Mouse (Mus musculus): ENCODE data around the gene Chd6. TPM values are rescaled to one million over a fixed set of nuclear protein-coding genes. Genes with fewer than 3 reads are reported as not detected.

The Chd6 gene
- total RNA-seq, 1 experiment from 2014 or later = 69.0 TPM

- no peak for ATAC-seq (replicated peaks in 1 of 2; ENCODE audit: insufficient read depth in 1 of 2, low FRiP score in 2 of 2, low TSS enrichment in 1 of 2, low read depth in 1 of 2, poor library complexity in 2 of 2, severe bottlenecking in 2 of 2)
These were observed 18.0 kb downstream of the Chd6 start for GRCm38 (mm10) chr2:161090746-161091405.

- peak; percentile 77 to 83 for ATAC-seq (replicated peaks in 1 of 2; ENCODE audit: insufficient read depth in 1 of 2, low FRiP score in 2 of 2, low TSS enrichment in 1 of 2, low read depth in 1 of 2, poor library complexity in 2 of 2, severe bottlenecking in 2 of 2)
These were observed 18.7 kb downstream of the Chd6 start for GRCm38 (mm10) chr2:161090200-161090599.

- ATAC-seq (replicated peaks in 1 of 2; ENCODE audit: insufficient read depth in 1 of 2, low FRiP score in 2 of 2, low TSS enrichment in 1 of 2, low read depth in 1 of 2, poor library complexity in 2 of 2, severe bottlenecking in 2 of 2) = no peak
These were observed 30.3 kb downstream of the Chd6 start for GRCm38 (mm10) chr2:161078590-161078989.

GRCm38 (mm10) chr2:161076262-161076661 is 32.6 kb downstream of the Chd6 start:
- ATAC-seq (replicated peaks in 1 of 2; ENCODE audit: insufficient read depth in 1 of 2, low FRiP score in 2 of 2, low TSS enrichment in 1 of 2, low read depth in 1 of 2, poor library complexity in 2 of 2, severe bottlenecking in 2 of 2) = no peak

GRCm38 (mm10) chr2:161075553-161075952 is 33.3 kb downstream of the Chd6 start:
- ATAC-seq (replicated peaks in 1 of 2; ENCODE audit: insufficient read depth in 1 of 2, low FRiP score in 2 of 2, low TSS enrichment in 1 of 2, low read depth in 1 of 2, poor library complexity in 2 of 2, severe bottlenecking in 2 of 2) = no peak

GRCm38 (mm10) chr2:161066097-161066759 is 42.6 kb downstream of the Chd6 start:
- ATAC-seq (replicated peaks in 1 of 2; ENCODE audit: insufficient read depth in 1 of 2, low FRiP score in 2 of 2, low TSS enrichment in 1 of 2, low read depth in 1 of 2, poor library complexity in 2 of 2, severe bottlenecking in 2 of 2) = peak; percentile 46 to 56; a peak in 2 of 4 replicates

GRCm38 (mm10) chr2:161065594-161065993 is 43.3 kb downstream of the Chd6 start:
- ATAC-seq (replicated peaks in 1 of 2; ENCODE audit: insufficient read depth in 1 of 2, low FRiP score in 2 of 2, low TSS enrichment in 1 of 2, low read depth in 1 of 2, poor library complexity in 2 of 2, severe bottlenecking in 2 of 2) = no peak

- no peak for ATAC-seq (replicated peaks in 1 of 2; ENCODE audit: insufficient read depth in 1 of 2, low FRiP score in 2 of 2, low TSS enrichment in 1 of 2, low read depth in 1 of 2, poor library complexity in 2 of 2, severe bottlenecking in 2 of 2)
These were observed 44.0 kb downstream of the Chd6 start for GRCm38 (mm10) chr2:161064836-161065235.

GRCm38 (mm10) chr2:161058841-161059240 is 50.0 kb downstream of the Chd6 start:
- no peak for ATAC-seq (replicated peaks in 1 of 2; ENCODE audit: insufficient read depth in 1 of 2, low FRiP score in 2 of 2, low TSS enrichment in 1 of 2, low read depth in 1 of 2, poor library complexity in 2 of 2, severe bottlenecking in 2 of 2)

GRCm38 (mm10) chr2:161053765-161054164 is 55.1 kb downstream of the Chd6 start:
- peak; percentile 47 to 73 for ATAC-seq (replicated peaks in 1 of 2; ENCODE audit: insufficient read depth in 1 of 2, low FRiP score in 2 of 2, low TSS enrichment in 1 of 2, low read depth in 1 of 2, poor library complexity in 2 of 2, severe bottlenecking in 2 of 2)

GRCm38 (mm10) chr2:161052175-161052574 is 56.7 kb downstream of the Chd6 start:
- no peak for ATAC-seq (replicated peaks in 1 of 2; ENCODE audit: insufficient read depth in 1 of 2, low FRiP score in 2 of 2, low TSS enrichment in 1 of 2, low read depth in 1 of 2, poor library complexity in 2 of 2, severe bottlenecking in 2 of 2)

GRCm38 (mm10) chr2:161049426-161049825 is 59.4 kb downstream of the Chd6 start:
- no peak for ATAC-seq (replicated peaks in 1 of 2; ENCODE audit: insufficient read depth in 1 of 2, low FRiP score in 2 of 2, low TSS enrichment in 1 of 2, low read depth in 1 of 2, poor library complexity in 2 of 2, severe bottlenecking in 2 of 2)

- ATAC-seq (replicated peaks in 1 of 2; ENCODE audit: insufficient read depth in 1 of 2, low FRiP score in 2 of 2, low TSS enrichment in 1 of 2, low read depth in 1 of 2, poor library complexity in 2 of 2, severe bottlenecking in 2 of 2) = no peak
These were observed 64.2 kb downstream of the Chd6 start for GRCm38 (mm10) chr2:161044492-161045201.

GRCm38 (mm10) chr2:161042874-161043273 is 66.0 kb downstream of the Chd6 start:
- ATAC-seq (replicated peaks in 1 of 2; ENCODE audit: insufficient read depth in 1 of 2, low FRiP score in 2 of 2, low TSS enrichment in 1 of 2, low read depth in 1 of 2, poor library complexity in 2 of 2, severe bottlenecking in 2 of 2) = no peak

- ATAC-seq (replicated peaks in 1 of 2; ENCODE audit: insufficient read depth in 1 of 2, low FRiP score in 2 of 2, low TSS enrichment in 1 of 2, low read depth in 1 of 2, poor library complexity in 2 of 2, severe bottlenecking in 2 of 2) = no peak
These were observed 68.1 kb downstream of the Chd6 start for GRCm38 (mm10) chr2:161040743-161041142.

GRCm38 (mm10) chr2:161037766-161038165 is 71.1 kb downstream of the Chd6 start:
- no peak for ATAC-seq (replicated peaks in 1 of 2; ENCODE audit: insufficient read depth in 1 of 2, low FRiP score in 2 of 2, low TSS enrichment in 1 of 2, low read depth in 1 of 2, poor library complexity in 2 of 2, severe bottlenecking in 2 of 2)

- ATAC-seq (replicated peaks in 1 of 2; ENCODE audit: insufficient read depth in 1 of 2, low FRiP score in 2 of 2, low TSS enrichment in 1 of 2, low read depth in 1 of 2, poor library complexity in 2 of 2, severe bottlenecking in 2 of 2) = no peak
These were observed 75.7 kb downstream of the Chd6 start for GRCm38 (mm10) chr2:161033141-161033540.

GRCm38 (mm10) chr2:161032394-161032793 is 76.5 kb downstream of the Chd6 start:
- no peak for ATAC-seq (replicated peaks in 1 of 2; ENCODE audit: insufficient read depth in 1 of 2, low FRiP score in 2 of 2, low TSS enrichment in 1 of 2, low read depth in 1 of 2, poor library complexity in 2 of 2, severe bottlenecking in 2 of 2)

Data from hematopoietic stem cell, adult 5-6 weeks (primary cell).